Mouse (Mus musculus) stomach, postnatal 0 days (tissue): Measurements from ENCODE around the gene 4930539E08Rik. TPM values are rescaled to one million over a fixed set of nuclear protein-coding genes. Genes with fewer than 3 reads are reported as not detected.

Source experiments
- ATAC-seq: fragments of 200-750 bp; cut with Nextera tagmentation; 2 replicates; pipeline ENCODE4 v1.8.0; 2017; ENCODE audit not compliant: low FRiP score, low TSS enrichment
- DNase-seq: peaks from one replicate; pipeline ENCODE4 v3.0.0-alpha.2; 2016; ENCODE audit warnings: low spot score
- H3K27ac ChIP-seq: fragments of 300-500 bp; sonication (generic); replicated peaks from 2 replicates; pipeline ENCODE4 v1.5.1; 2014; ENCODE audit warnings: mild to moderate bottlenecking, control low read depth
- H3K27me3 ChIP-seq: fragments of 300-500 bp; sonication (generic); 2 replicates; pipeline ENCODE4 v1.6.1; 2014; ENCODE audit warnings: low read length; ENCODE audit not compliant: control insufficient read depth, insufficient read depth
- H3K36me3 ChIP-seq: fragments of 300-500 bp; sonication (generic); 2 replicates; pipeline ENCODE4 v1.6.1; 2014; ENCODE audit warnings: low read length, mixed read lengths; ENCODE audit not compliant: control insufficient read depth, insufficient read depth
- H3K4me1 ChIP-seq: fragments of 300-500 bp; sonication (generic); replicated peaks from 2 replicates; pipeline ENCODE4 v1.6.1; 2014; ENCODE audit warnings: antibody characterized with exemption; ENCODE audit not compliant: control insufficient read depth, insufficient read depth
- H3K4me2 ChIP-seq: fragments of 300-500 bp; sonication (generic); replicated peaks from 2 replicates; pipeline ENCODE4 v1.6.1; 2014; ENCODE audit warnings: low read depth, mild to moderate bottlenecking, control low read depth, moderate library complexity
- H3K4me3 ChIP-seq: fragments of 300-500 bp; sonication (generic); 2 replicates; pipeline ENCODE4 v1.5.1; 2014; ENCODE audit warnings: low read depth, low read length, control low read depth
- H3K9ac ChIP-seq: fragments of 300-500 bp; sonication (generic); 2 replicates; pipeline ENCODE4 v1.6.1; 2014; ENCODE audit warnings: mild to moderate bottlenecking, low read length, control low read depth, mixed read lengths
- H3K9me3 ChIP-seq: fragments of 300-500 bp; sonication (generic); 2 replicates; pipeline ENCODE4 v1.6.1; 2016; ENCODE audit warnings: low read length; ENCODE audit not compliant: control insufficient read depth
- CTCF ChIP-seq: IDR thresholded peaks from 2 replicates; pipeline ENCODE4 v1.5.1; 2016; ENCODE audit warnings: antibody characterized with exemption, low read depth, mild to moderate bottlenecking, moderate library complexity
- EP300 ChIP-seq: optimal IDR thresholded peaks from 2 replicates; pipeline ENCODE3; 2016; ENCODE audit warnings: antibody characterized with exemption
- WGBS: fragments of 180-500 bp; shearing (Covaris S2); extraction: QIAGEN DNeasy Blood & Tissue Kit; methylation state at CpG from one replicate; pipeline ENCODE4 v1.1.7; 2014; 5-methylcytosine and 5-hydroxymethylcytosine counted together
- polyA plus RNA-seq: library from polyadenylated mRNA; unstranded; fragments of >200 nt; fragmentation: Nextera tagmentation; extraction: Ambion mirVana; gene quantifications from 2 replicates; pipeline ENCODE4 v1.2.1, GENCODE M21; 2015

The 4930539E08Rik gene
- polyA plus RNA-seq, 1 experiment from 2014 or later, result 2.2 TPM

- ATAC-seq (peak; percentile 40), DNase-seq (no peak)
- WGBS, result 76% methylated on average over 18 of the region's 18 CpGs
- peak overlapping the region; percentile 88 for H3K27ac ChIP-seq
- no peaks in the 10 kb centered on the region for H3K27me3 ChIP-seq
- H3K9ac ChIP-seq, result no peak overlapping the region
- no peak overlapping the region for H3K4me3 ChIP-seq
- no peaks in the 10 kb centered on the region for H3K36me3 ChIP-seq
- H3K9me3 ChIP-seq, result no peaks in the 10 kb centered on the region
- peaks cover 6% of the 10 kb centered on the region; the same call in 1 of the 2 replicates for H3K4me1 ChIP-seq
- no peak for TF ChIP-seq CTCF
- TF ChIP-seq EP300, result no peak
- H3K4me2 ChIP-seq, result no peak overlapping the region
Measured at GRCm38 (mm10) chr17:28931436-28932211, 16.5 kb upstream of the 4930539E08Rik start.

- Histone ChIP-seq H3K4me1 (peaks cover 6% of the 10 kb centered on the region; the same call in 1 of the 2 replicates), H3K36me3 (no peaks in the 10 kb centered on the region), H3K9me3 (no peaks in the 10 kb centered on the region), H3K27me3 (no peaks in the 10 kb centered on the region), H3K9ac (peak overlapping the region; percentile 4; the same call in 1 of the 2 replicates), H3K4me3 (no peak overlapping the region), H3K4me2 (peak overlapping the region; percentile 21; the same call in 1 of the 2 replicates), H3K27ac (peak overlapping the region; percentile 88)
- ATAC-seq (peak; percentile 88), DNase-seq (peak; percentile 94)
- 2% methylated on average over 14 of the region's 14 CpGs for WGBS
- peak; percentile 72 for TF ChIP-seq CTCF
- TF ChIP-seq EP300, result peak; percentile 39
Measured at GRCm38 (mm10) chr17:28930392-28931074, 15.4 kb upstream of the 4930539E08Rik start.

GRCm38 (mm10) chr17:28929369-28929768 is 14.2 kb upstream of the 4930539E08Rik start:
- ATAC-seq (no peak), DNase-seq (no peak)
- no peaks in the 10 kb centered on the region for H3K36me3 ChIP-seq
- TF ChIP-seq CTCF (no peak), EP300 (no peak)
- no peak overlapping the region for H3K9ac ChIP-seq
- H3K27ac ChIP-seq, result no peak overlapping the region
- no peak overlapping the region for H3K4me3 ChIP-seq
- H3K4me2 ChIP-seq, result no peak overlapping the region
- H3K4me1 ChIP-seq, result peaks cover 6% of the 10 kb centered on the region; the same call in 1 of the 2 replicates
- no peaks in the 10 kb centered on the region for H3K27me3 ChIP-seq
- WGBS, result 88% methylated on average over 4 of the region's 4 CpGs
- H3K9me3 ChIP-seq, result no peaks in the 10 kb centered on the region

- Histone ChIP-seq H3K4me3 (no peak overlapping the region), H3K9ac (no peak overlapping the region), H3K27ac (no peak overlapping the region), H3K4me2 (no peak overlapping the region), H3K9me3 (no peaks in the 10 kb centered on the region), H3K27me3 (no peaks in the 10 kb centered on the region), H3K4me1 (peaks cover 6% of the 10 kb centered on the region; the same call in 1 of the 2 replicates), H3K36me3 (no peaks in the 10 kb centered on the region)
- ATAC-seq (no peak), DNase-seq (no peak)
- TF ChIP-seq CTCF, result no peak
- no peak for TF ChIP-seq EP300
- 66% methylated on average over 9 of the region's 9 CpGs for WGBS
Measured at GRCm38 (mm10) chr17:28928004-28928403, 12.9 kb upstream of the 4930539E08Rik start.

GRCm38 (mm10) chr17:28926866-28927635 is 11.9 kb upstream of the 4930539E08Rik start:
- Histone ChIP-seq H3K4me3 (no peak overlapping the region), H3K9ac (no peak overlapping the region), H3K4me2 (no peak overlapping the region), H3K4me1 (peaks cover 6% of the 10 kb centered on the region; the same call in 1 of the 2 replicates), H3K9me3 (no peaks in the 10 kb centered on the region), H3K27me3 (no peaks in the 10 kb centered on the region), H3K36me3 (no peaks in the 10 kb centered on the region), H3K27ac (no peak overlapping the region)
- no peak for TF ChIP-seq EP300
- TF ChIP-seq CTCF, result peak; percentile 85
- ATAC-seq, result no peak
- peak; percentile 70 for DNase-seq
- WGBS, result 48% methylated on average over 15 of the region's 15 CpGs
